Mouse (Mus musculus) CD4-positive, CD25-positive, alpha-beta regulatory T cell, adult 4 months (primary cell): Measurements from ENCODE around the gene Anxa1. TPM values are rescaled to one million over a fixed set of nuclear protein-coding genes. Genes with fewer than 3 reads are reported as not detected.

Source experiments
- ATAC-seq: one replicate; pipeline ENCODE4 v1.8.0; 2017
- polyA plus RNA-seq, 2 experiments: library from polyadenylated mRNA; unstranded; fragments of 100-300 nt; shearing (Covaris generic); gene quantifications; one replicate each; pipeline ENCODE4 v1.2.1; 2017

Anxa1 gene
- polyA plus RNA-seq, 2 experiments from 2014 or later = 11.3 to 19.6 TPM

DNA sequence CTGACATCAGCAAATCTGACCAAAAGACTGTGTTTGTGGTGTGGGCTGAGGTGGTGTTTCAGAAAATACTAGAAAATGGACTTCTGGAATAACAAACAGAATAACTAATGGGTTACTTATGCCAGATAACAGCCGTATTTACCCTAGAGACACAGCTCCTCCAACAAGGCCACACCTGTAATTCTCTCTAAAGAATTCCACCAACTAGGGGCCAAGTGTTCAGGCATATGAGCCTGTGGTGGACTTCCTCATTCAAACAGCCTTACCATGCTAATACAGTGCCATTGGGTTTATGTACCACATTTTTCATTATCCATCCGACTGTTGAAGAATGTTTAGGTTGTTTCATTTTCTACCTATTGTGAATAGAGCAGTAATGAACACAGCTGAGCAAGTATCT is 20.6 kb downstream of the Anxa1 start:
- ATAC-seq = no peak

GRCm38 (mm10) chr19:20366571-20366970 is 24.2 kb downstream of the Anxa1 start:
- ATAC-seq = no peak

- ATAC-seq = no peak
Observed at GRCm38 (mm10) chr19:20366010-20366409, 24.7 kb downstream of the Anxa1 start.

DNA sequence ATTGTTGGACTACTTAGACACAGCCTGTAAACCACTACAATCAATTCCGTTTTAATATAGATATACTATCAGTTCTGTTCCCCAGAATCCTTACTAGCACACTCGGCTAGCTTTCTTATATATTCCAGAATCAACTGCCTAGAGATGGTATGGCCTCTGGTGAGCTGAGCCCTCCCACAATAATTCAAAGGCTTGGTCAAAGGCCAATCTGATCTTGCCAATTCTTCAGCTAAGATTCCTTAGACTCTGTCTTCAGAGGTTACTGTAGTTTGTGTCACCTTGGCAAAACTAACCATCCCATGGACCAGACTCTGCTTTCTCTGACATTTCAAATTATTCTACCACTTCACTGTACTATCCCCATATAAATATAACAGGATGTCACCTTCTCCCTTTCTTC is 25.4 kb downstream of the Anxa1 start:
- ATAC-seq = no peak

- ATAC-seq = no peak
Observed at GRCm38 (mm10) chr19:20364931-20365330, 25.8 kb downstream of the Anxa1 start.

DNA sequence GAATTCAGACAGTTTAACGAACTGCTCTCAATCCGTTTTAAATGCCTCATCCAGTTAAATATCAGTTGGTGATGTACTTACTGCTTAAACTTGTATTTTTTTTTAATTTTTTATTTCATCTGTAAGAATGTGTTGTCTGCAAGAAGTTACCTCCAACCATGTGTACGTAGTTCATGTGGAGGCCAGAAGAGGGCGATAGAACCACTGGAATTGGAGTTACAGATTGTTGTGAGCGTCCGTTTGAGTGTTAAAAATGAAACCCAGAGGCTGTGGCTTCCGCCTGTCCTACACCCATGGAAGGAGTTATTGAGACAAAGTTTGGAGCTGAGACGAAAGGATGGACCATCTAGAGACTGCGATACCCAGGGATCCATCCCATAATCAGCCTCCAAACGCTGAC is 27.5 kb downstream of the Anxa1 start:
- no peak for ATAC-seq

DNA sequence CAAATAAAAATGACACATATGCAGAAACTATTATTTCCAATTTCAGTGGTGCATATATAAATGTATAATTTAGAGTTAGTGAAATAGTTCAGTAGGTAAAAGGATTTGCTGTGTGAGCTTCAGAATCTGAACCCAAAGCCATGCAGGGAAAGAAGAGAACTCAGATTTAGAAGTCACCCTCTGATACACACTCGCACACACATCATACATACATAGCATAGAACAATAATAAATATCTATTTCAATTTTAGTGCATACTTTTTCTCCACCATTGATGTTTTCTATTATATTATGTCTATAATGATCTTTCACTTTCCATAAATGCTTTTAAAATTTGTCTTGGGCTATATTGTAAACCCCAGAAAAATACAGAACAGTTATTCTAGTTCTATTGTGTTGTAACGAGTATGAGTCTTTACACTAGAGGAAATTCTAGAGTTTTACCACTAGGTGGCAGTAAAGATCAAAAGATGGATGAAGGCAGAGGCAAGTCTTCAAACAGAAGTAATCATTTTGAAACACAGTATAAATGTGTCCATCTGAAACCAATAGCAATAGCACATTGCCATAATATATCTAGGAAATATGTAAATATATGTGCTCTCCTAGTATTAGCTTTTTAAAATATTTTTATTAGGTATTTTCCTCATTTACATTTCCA is 28.7 kb downstream of the Anxa1 start:
- ATAC-seq = no peak

GRCm38 (mm10) chr19:20358679-20359078 is 32.1 kb downstream of the Anxa1 start:
- ATAC-seq = no peak

DNA sequence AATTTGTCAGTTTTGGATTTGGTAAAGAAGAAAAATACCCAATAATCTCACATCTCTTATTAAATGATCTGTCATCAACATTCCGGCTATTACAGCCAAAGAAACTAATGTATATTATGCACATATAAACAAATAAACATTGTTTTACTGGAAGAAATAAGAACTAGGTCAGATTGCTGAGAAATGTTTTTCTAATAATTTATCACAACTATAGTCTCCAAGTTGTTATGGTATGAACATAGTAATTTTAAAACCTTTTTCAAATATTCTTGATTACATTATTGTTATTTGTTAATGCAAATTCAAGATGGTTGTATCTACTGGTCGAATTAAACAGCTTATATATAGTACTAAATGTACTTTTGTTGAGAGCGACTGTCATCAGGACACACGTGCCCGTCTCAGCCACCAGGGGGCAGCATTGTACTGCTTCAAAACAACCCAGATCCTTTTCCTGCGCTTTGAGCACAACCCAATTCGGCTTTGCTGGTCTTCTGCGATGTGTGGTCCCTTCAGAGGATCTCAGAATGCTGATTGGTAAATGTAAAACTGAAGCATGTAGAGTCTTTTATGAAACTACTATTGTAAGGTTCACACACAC is 45.3 kb downstream of the Anxa1 start:
- ATAC-seq = peak; percentile 66

DNA sequence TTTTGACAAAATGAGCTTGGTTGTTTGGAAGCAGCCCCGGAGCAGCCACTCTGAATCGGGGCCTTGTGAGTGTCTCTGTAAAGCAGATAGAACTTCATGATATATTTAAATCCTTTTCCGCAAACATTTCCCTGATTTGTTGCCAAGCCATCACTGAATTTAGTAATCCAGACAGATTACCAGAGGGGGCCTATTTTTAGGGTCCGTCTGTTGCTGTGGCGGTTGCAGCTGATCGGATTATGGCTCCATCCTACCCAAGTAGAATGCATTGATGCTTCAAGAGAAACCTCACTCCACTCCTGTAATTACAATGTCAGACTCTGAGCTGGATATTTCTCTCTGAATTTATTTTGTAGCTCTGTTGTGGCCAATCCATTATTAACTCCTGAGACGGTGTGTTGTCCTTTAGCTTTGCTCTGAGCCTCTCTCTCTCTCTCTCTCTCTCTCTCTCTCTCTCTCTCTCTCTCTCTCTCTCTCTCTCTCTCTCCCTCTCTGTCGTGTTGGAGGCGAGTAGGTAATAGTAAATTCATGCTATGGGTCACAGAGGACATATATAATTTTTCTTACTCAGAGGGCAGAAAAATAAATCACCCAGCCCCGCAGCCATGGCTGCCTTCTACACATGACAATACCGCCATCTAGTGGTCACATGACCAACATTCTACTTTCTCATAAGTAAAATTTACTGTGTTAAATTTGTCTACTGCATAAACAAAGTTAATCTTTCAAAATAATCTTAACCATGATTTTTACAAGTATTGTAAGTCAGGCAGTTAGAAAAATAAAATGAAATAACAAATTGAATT is 46.0 kb downstream of the Anxa1 start:
- peak; percentile 65 for ATAC-seq

DNA sequence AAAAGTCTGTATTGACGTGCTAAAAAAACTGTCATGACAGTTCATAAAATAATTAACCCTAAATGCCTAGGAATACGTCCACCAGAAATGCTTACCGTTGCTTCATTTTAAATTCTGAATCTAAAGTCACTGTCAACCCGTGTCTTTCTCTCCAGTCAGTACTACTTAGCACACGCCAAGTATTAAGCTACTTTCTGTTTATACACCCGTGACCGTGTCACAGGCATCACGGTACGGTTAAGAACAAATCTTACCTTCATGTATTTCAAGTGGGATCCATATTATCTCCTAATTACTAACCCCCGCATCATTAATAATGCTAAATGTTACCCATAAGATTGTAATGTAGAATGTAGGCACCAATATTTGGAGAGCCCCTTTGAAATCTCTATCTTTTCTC is 46.7 kb downstream of the Anxa1 start:
- ATAC-seq = no peak

Other genes starting within 250 kb of the Anxa1 start
- gene Aldh1a1, start 101.8 kb upstream of the Anxa1 start, polyA plus RNA-seq = not detected